Mouse (Mus musculus): ENCODE measurements around the gene Cyp2w1. TPM values are rescaled to one million over a fixed set of nuclear protein-coding genes. Genes with fewer than 3 reads are reported as not detected.

Cyp2w1 gene
- polyA plus RNA-seq, 1 experiment = not detected

- Histone ChIP-seq H3K27ac (ENCODE audit: insufficient read depth, low read length) (peak overlapping the region; percentile 3; the same call in 1 of the 2 replicates), H3K4me3 (ENCODE audit: insufficient read depth, low read length) (no peak overlapping the region), H3K4me1 (ENCODE audit: control insufficient read depth, insufficient read depth, low read length) (peaks cover 5% of the 10 kb centered on the region)
- TF ChIP-seq POLR2A (IDR thresholded peaks at IDR 0.05; ENCODE audit: extremely low read depth, insufficient read depth, low read length) = no peak
- no peak for TF ChIP-seq CTCF (IDR thresholded peaks at IDR 0.05; ENCODE audit: extremely low read depth, insufficient read depth, low read length)
Measured at GRCm38 (mm10) chr5:139370336-139370735, 17.9 kb downstream of the Cyp2w1 start.

- TF ChIP-seq CTCF (IDR thresholded peaks at IDR 0.05; ENCODE audit: extremely low read depth, insufficient read depth, low read length) = no peak
- TF ChIP-seq POLR2A (IDR thresholded peaks at IDR 0.05; ENCODE audit: extremely low read depth, insufficient read depth, low read length) = no peak
- peaks cover 5% of the 10 kb centered on the region for H3K4me1 ChIP-seq (ENCODE audit: control insufficient read depth, insufficient read depth, low read length)
- H3K27ac ChIP-seq (ENCODE audit: insufficient read depth, low read length) = peak overlapping the region; percentile 82; the same call in 1 of the 2 replicates
- peak overlapping the region; percentile 51; the same call in 1 of the 2 replicates for H3K4me3 ChIP-seq (ENCODE audit: insufficient read depth, low read length)
Measured at GRCm38 (mm10) chr5:139371118-139371517, 18.7 kb downstream of the Cyp2w1 start.

GRCm38 (mm10) chr5:139371631-139372401 is 19.4 kb downstream of the Cyp2w1 start:
- Histone ChIP-seq H3K27ac (ENCODE audit: insufficient read depth, low read length) (peak overlapping the region; percentile 82), H3K4me3 (ENCODE audit: insufficient read depth, low read length) (peak overlapping the region; percentile 51), H3K4me1 (ENCODE audit: control insufficient read depth, insufficient read depth, low read length) (peaks cover 3% of the 10 kb centered on the region)
- TF ChIP-seq CTCF (IDR thresholded peaks at IDR 0.05; ENCODE audit: extremely low read depth, insufficient read depth, low read length) (no peak), POLR2A (IDR thresholded peaks at IDR 0.05; ENCODE audit: extremely low read depth, insufficient read depth, low read length) (peak; percentile 90)

GRCm38 (mm10) chr5:139373126-139373525 is 20.7 kb downstream of the Cyp2w1 start:
- Histone ChIP-seq H3K27ac (ENCODE audit: insufficient read depth, low read length) (no peak overlapping the region), H3K4me1 (ENCODE audit: control insufficient read depth, insufficient read depth, low read length) (peaks cover 6% of the 10 kb centered on the region), H3K4me3 (ENCODE audit: insufficient read depth, low read length) (no peak overlapping the region)
- no peak for TF ChIP-seq CTCF (IDR thresholded peaks at IDR 0.05; ENCODE audit: extremely low read depth, insufficient read depth, low read length)
- no peak for TF ChIP-seq POLR2A (IDR thresholded peaks at IDR 0.05; ENCODE audit: extremely low read depth, insufficient read depth, low read length)

GRCm38 (mm10) chr5:139373889-139374444 is 21.6 kb downstream of the Cyp2w1 start:
- Histone ChIP-seq H3K4me3 (ENCODE audit: insufficient read depth, low read length) (no peak overlapping the region), H3K27ac (ENCODE audit: insufficient read depth, low read length) (no peak overlapping the region), H3K4me1 (ENCODE audit: control insufficient read depth, insufficient read depth, low read length) (peaks cover 6% of the 10 kb centered on the region)
- TF ChIP-seq CTCF (IDR thresholded peaks at IDR 0.05; ENCODE audit: extremely low read depth, insufficient read depth, low read length) (no peak), POLR2A (IDR thresholded peaks at IDR 0.05; ENCODE audit: extremely low read depth, insufficient read depth, low read length) (no peak)

GRCm38 (mm10) chr5:139374841-139375240 is 22.4 kb downstream of the Cyp2w1 start:
- Histone ChIP-seq H3K4me3 (ENCODE audit: insufficient read depth, low read length) (no peak overlapping the region), H3K4me1 (ENCODE audit: control insufficient read depth, insufficient read depth, low read length) (peaks cover 6% of the 10 kb centered on the region), H3K27ac (ENCODE audit: insufficient read depth, low read length) (no peak overlapping the region)
- no peak for TF ChIP-seq CTCF (IDR thresholded peaks at IDR 0.05; ENCODE audit: extremely low read depth, insufficient read depth, low read length)
- no peak for TF ChIP-seq POLR2A (IDR thresholded peaks at IDR 0.05; ENCODE audit: extremely low read depth, insufficient read depth, low read length)

- peaks cover 7% of the 10 kb centered on the region for H3K4me1 ChIP-seq (ENCODE audit: control insufficient read depth, insufficient read depth, low read length)
- peak within 1 kb of the TSS; percentile 27; the same call in 1 of the 2 replicates for H3K27ac ChIP-seq (ENCODE audit: insufficient read depth, low read length)
- no peak for TF ChIP-seq CTCF (IDR thresholded peaks at IDR 0.05; ENCODE audit: extremely low read depth, insufficient read depth, low read length)
- no peak for TF ChIP-seq POLR2A (IDR thresholded peaks at IDR 0.05; ENCODE audit: extremely low read depth, insufficient read depth, low read length)
- H3K4me3 ChIP-seq (ENCODE audit: insufficient read depth, low read length) = no peak within 1 kb of the TSS
Measured at GRCm38 (mm10) chr5:139377468-139378270, 25.3 kb downstream of the Cyp2w1 start, which contains the start of gene Gpr146. Gene Gpr146 (plus strand): TSS chr5:139377697.

GRCm38 (mm10) chr5:139378271-139378556 is 25.8 kb downstream of the Cyp2w1 start:
- no peak overlapping the region for H3K4me3 ChIP-seq (ENCODE audit: insufficient read depth, low read length)
- TF ChIP-seq CTCF (IDR thresholded peaks at IDR 0.05; ENCODE audit: extremely low read depth, insufficient read depth, low read length) (no peak), POLR2A (IDR thresholded peaks at IDR 0.05; ENCODE audit: extremely low read depth, insufficient read depth, low read length) (no peak)
- peaks cover 7% of the 10 kb centered on the region for H3K4me1 ChIP-seq (ENCODE audit: control insufficient read depth, insufficient read depth, low read length)
- no peak overlapping the region; the same call in 1 of the 2 replicates for H3K27ac ChIP-seq (ENCODE audit: insufficient read depth, low read length)

GRCm38 (mm10) chr5:139378986-139379629 is 26.7 kb downstream of the Cyp2w1 start:
- H3K4me1 ChIP-seq (ENCODE audit: control insufficient read depth, insufficient read depth, low read length) = peaks cover 7% of the 10 kb centered on the region
- H3K4me3 ChIP-seq (ENCODE audit: insufficient read depth, low read length) = no peak overlapping the region
- 0 out of 2 replicates have a peak overlapping the region, but pooled peaks have one; percentile 29 for H3K27ac ChIP-seq (ENCODE audit: insufficient read depth, low read length)
- TF ChIP-seq CTCF (IDR thresholded peaks at IDR 0.05; ENCODE audit: extremely low read depth, insufficient read depth, low read length) = no peak
- TF ChIP-seq POLR2A (IDR thresholded peaks at IDR 0.05; ENCODE audit: extremely low read depth, insufficient read depth, low read length) = no peak

All from cortical plate, adult 2 months (tissue).